Mouse (Mus musculus) MEL (cell line): ENCODE measurements around the gene Pcx.

Experiments
- CTCF ChIP-seq, 3 experiments: IDR thresholded peaks in 2 of 3; conservative IDR thresholded peaks in 1 of 3; 2 replicates each; pipeline ENCODE4 v1.5.1; 2011 to 2012; ENCODE audit warnings: low read length in 3 of 3, low read depth in 2 of 3, mild to moderate bottlenecking in 2 of 3, improper control_type of control experiment in 1 of 3, inconsistent platforms in 1 of 3, mixed read lengths in 1 of 3, moderate library complexity in 1 of 3; ENCODE audit not compliant: control insufficient read depth in 1 of 3, insufficient read depth in 1 of 3, poor library complexity in 1 of 3, severe bottlenecking in 1 of 3
- SIN3A ChIP-seq: IDR thresholded peaks from 2 replicates; pipeline ENCODE4 v1.6.1; 2012; ENCODE audit warnings: low read length, improper control_type of control experiment, inconsistent platforms

GRCm38 (mm10) chr19:4513236-4513858 lies 3.1 kb downstream of the Pcx start:
- TF ChIP-seq CTCF (IDR thresholded peaks at IDR 0.05 in 2 of 3, conservative IDR thresholded peaks at IDR 0.05 in 1 of 3; ENCODE audit: control insufficient read depth in 1 of 3, insufficient read depth in 1 of 3, low read depth in 2 of 3, low read length in 3 of 3, poor library complexity in 1 of 3, severe bottlenecking in 1 of 3) (no peak), SIN3A (no peak)
